Mouse (Mus musculus): ENCODE data around the gene Cldn15. TPM values are rescaled to one million over a fixed set of nuclear protein-coding genes. Genes with fewer than 3 reads are reported as not detected.
A peak's percentile ranks its signal among the peaks of the same experiment; 100 is the strongest.

Cldn15 gene
- polyA plus RNA-seq, 2 experiments = 2.8 to 4.2 TPM

- Histone ChIP-seq H3K9me3 (ENCODE audit: control insufficient read depth, low read length) (no peaks in the 10 kb centered on the region), H3K27me3 (ENCODE audit: control insufficient read depth, insufficient read depth, low read length) (no peaks in the 10 kb centered on the region), H3K4me3 (ENCODE audit: insufficient read depth in 1 of 2, low read depth in 2 of 2, low read length in 2 of 2) (peak within 1 kb of the TSS; percentile 93 to 98), H3K36me3 (replicated peaks; ENCODE audit: control insufficient read depth, insufficient read depth, low read depth) (no peaks in the 10 kb centered on the region), H3K4me2 (ENCODE audit: low read depth) (peak within 1 kb of the TSS; percentile 92), H3K9ac (replicated peaks) (peak within 1 kb of the TSS; percentile 93), H3K27ac (peak within 1 kb of the TSS; percentile 75), H3K4me1 (replicated peaks; ENCODE audit: control insufficient read depth in 2 of 2, insufficient read depth in 2 of 2, low read length in 1 of 2) (peaks cover 0 to 13% of the 10 kb centered on the region in 2 experiments; a peak in 2 of 4 replicates)
- 5% methylated on average over 12 of the region's 12 CpGs for WGBS (ENCODE audit: insufficient replicate concordance)
- ATAC-seq (ENCODE audit: insufficient read depth) = no peak
- no peak for DNase-seq (ENCODE audit: low read depth in 3 of 3, low spot score in 3 of 3)
- TF ChIP-seq CTCF (IDR thresholded peaks at IDR 0.05; ENCODE audit: low read depth) (no peak), EP300 (IDR thresholded peaks at IDR 0.05; ENCODE audit: low read depth) (no peak)
Measured at GRCm38 (mm10) chr5:136987934-136988271, 21.5 kb downstream of the Cldn15 start, which contains the start of gene Znhit1. Gene Znhit1 (minus strand): TSS chr5:136988021.

DNA sequence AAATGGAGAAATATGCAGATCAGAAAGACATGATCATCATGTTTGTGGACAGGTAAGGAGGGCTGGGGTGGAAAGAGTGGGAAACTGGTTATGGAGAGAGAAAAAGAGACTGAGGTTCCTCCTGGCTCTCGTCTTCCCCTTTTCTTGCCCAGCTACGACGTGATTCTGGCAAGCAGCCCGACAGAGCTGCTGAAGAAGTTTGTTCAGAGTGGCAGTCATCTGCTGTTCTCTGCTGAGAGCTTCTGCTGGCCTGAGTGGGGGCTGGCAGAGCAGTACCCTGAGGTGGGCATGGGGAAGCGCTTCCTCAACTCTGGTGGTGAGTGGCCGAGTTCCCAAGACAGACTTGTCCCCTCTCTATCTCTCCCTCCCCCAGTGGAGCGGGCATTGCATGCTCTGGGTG, 22.0 kb downstream of the Cldn15 start:
- H3K4me2 ChIP-seq (ENCODE audit: low read depth) = peak overlapping the region; percentile 92
- TF ChIP-seq CTCF (IDR thresholded peaks at IDR 0.05; ENCODE audit: low read depth) (no peak), EP300 (IDR thresholded peaks at IDR 0.05; ENCODE audit: low read depth) (no peak)
- H3K27ac ChIP-seq = no peak overlapping the region
- peaks cover 0 to 13% of the 10 kb centered on the region in 2 experiments; a peak in 2 of 4 replicates for H3K4me1 ChIP-seq (replicated peaks; ENCODE audit: control insufficient read depth in 2 of 2, insufficient read depth in 2 of 2, low read length in 1 of 2)
- no peaks in the 10 kb centered on the region for H3K9me3 ChIP-seq (ENCODE audit: control insufficient read depth, low read length)
- H3K27me3 ChIP-seq (ENCODE audit: control insufficient read depth, insufficient read depth, low read length) = no peaks in the 10 kb centered on the region
- DNase-seq (ENCODE audit: low read depth in 3 of 3, low spot score in 3 of 3) (no peak), ATAC-seq (ENCODE audit: insufficient read depth) (no peak)
- H3K9ac ChIP-seq (replicated peaks) = no peak overlapping the region
- H3K36me3 ChIP-seq (replicated peaks; ENCODE audit: control insufficient read depth, insufficient read depth, low read depth) = no peaks in the 10 kb centered on the region
- WGBS (ENCODE audit: insufficient replicate concordance) = 55% methylated on average over 7 of the region's 7 CpGs
- peak overlapping the region; percentile 93 to 98; a peak in 3 of 4 replicates for H3K4me3 ChIP-seq (ENCODE audit: insufficient read depth in 1 of 2, low read depth in 2 of 2, low read length in 2 of 2)

DNA sequence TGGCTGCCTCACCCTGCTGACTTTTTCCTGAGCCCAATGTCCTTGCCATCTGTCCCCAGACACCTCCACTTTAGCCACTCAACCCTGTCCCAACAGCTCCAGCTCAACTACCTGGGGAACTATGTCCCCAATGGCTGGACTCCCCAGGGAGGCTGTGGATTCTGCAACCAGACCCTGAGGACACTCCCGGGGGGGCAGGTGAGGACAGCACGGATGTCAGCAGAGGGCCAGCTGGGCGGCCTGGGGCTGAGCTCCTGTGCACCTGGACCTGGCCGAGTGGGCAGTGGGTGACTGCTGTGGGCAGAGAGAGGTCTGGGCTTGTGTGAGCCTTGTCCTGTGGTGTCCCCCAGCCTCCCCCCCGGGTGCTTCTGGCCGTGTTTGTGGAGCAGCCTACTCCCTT, 23.4 kb downstream of the Cldn15 start:
- no peaks in the 10 kb centered on the region for H3K36me3 ChIP-seq (replicated peaks; ENCODE audit: control insufficient read depth, insufficient read depth, low read depth)

GRCm38 (mm10) chr5:136999449-136999848, 33.0 kb downstream of the Cldn15 start:
- no peak overlapping the region for H3K27ac ChIP-seq
- peaks cover 0 to 9% of the 10 kb centered on the region in 2 experiments; a peak in 3 of 4 replicates for H3K4me1 ChIP-seq (replicated peaks; ENCODE audit: control insufficient read depth in 2 of 2, insufficient read depth in 2 of 2, low read length in 1 of 2)
- no peaks in the 10 kb centered on the region for H3K27me3 ChIP-seq (ENCODE audit: control insufficient read depth, insufficient read depth, low read length)
- H3K9ac ChIP-seq (replicated peaks) = no peak overlapping the region
- H3K4me3 ChIP-seq (ENCODE audit: insufficient read depth in 1 of 2, low read depth in 2 of 2, low read length in 2 of 2) = no peak overlapping the region
- no peaks in the 10 kb centered on the region for H3K9me3 ChIP-seq (ENCODE audit: control insufficient read depth, low read length)
- 39% methylated on average over 4 of the region's 5 CpGs for WGBS (ENCODE audit: insufficient replicate concordance)
- TF ChIP-seq CTCF (IDR thresholded peaks at IDR 0.05; ENCODE audit: low read depth) = no peak
- no peak for TF ChIP-seq EP300 (IDR thresholded peaks at IDR 0.05; ENCODE audit: low read depth)
- H3K4me2 ChIP-seq (ENCODE audit: low read depth) = no peak overlapping the region
- no peaks in the 10 kb centered on the region for H3K36me3 ChIP-seq (replicated peaks; ENCODE audit: control insufficient read depth, insufficient read depth, low read depth)
- DNase-seq (ENCODE audit: low read depth in 3 of 3, low spot score in 3 of 3) = no peak
- peak; percentile 33; the same call in 1 of the 2 replicates for ATAC-seq (ENCODE audit: insufficient read depth)

More for the DNA sequence above, 23.4 kb downstream of the Cldn15 start:
- TF ChIP-seq CTCF (IDR thresholded peaks at IDR 0.05; ENCODE audit: low read depth) (no peak), EP300 (IDR thresholded peaks at IDR 0.05; ENCODE audit: low read depth) (no peak)
- H3K4me3 ChIP-seq (ENCODE audit: insufficient read depth in 1 of 2, low read depth in 2 of 2, low read length in 2 of 2) = no peak overlapping the region
- H3K27me3 ChIP-seq (ENCODE audit: control insufficient read depth, insufficient read depth, low read length) = no peaks in the 10 kb centered on the region
- no peak for ATAC-seq (ENCODE audit: insufficient read depth)
- no peak overlapping the region for H3K4me2 ChIP-seq (ENCODE audit: low read depth)
- no peaks in the 10 kb centered on the region for H3K9me3 ChIP-seq (ENCODE audit: control insufficient read depth, low read length)
- 75% methylated on average over 6 of the region's 6 CpGs for WGBS (ENCODE audit: insufficient replicate concordance)
- H3K27ac ChIP-seq = no peak overlapping the region
- no peak for DNase-seq (ENCODE audit: low read depth in 3 of 3, low spot score in 3 of 3)
- H3K9ac ChIP-seq (replicated peaks) = no peak overlapping the region
- peaks cover 0 to 13% of the 10 kb centered on the region in 2 experiments; a peak in 2 of 4 replicates for H3K4me1 ChIP-seq (replicated peaks; ENCODE audit: control insufficient read depth in 2 of 2, insufficient read depth in 2 of 2, low read length in 1 of 2)

DNA sequence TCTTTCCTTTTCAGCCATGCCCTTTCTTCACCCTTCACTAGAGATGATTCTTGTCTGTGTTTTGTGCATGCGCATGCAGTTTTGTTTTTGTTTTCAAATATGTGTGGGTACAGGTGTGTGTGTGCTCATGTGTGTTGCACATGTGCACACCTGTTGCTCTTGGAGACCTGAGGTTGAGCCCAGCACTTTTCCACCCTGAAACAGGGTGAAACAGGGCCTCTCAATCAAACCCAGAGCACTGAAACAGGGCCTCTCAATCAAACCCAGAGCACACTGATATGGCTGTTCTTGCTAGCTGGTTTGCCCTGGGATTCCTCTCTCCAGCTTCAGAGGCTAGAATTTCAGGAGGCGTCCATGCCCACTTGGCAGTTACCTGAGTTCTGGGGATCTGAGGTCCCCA, 34.2 kb downstream of the Cldn15 start:
- Histone ChIP-seq H3K36me3 (replicated peaks; ENCODE audit: control insufficient read depth, insufficient read depth, low read depth) (no peaks in the 10 kb centered on the region), H3K9me3 (ENCODE audit: control insufficient read depth, low read length) (no peaks in the 10 kb centered on the region), H3K27me3 (ENCODE audit: control insufficient read depth, insufficient read depth, low read length) (no peaks in the 10 kb centered on the region), H3K9ac (replicated peaks) (no peak overlapping the region), H3K27ac (no peak overlapping the region), H3K4me1 (replicated peaks; ENCODE audit: control insufficient read depth in 2 of 2, insufficient read depth in 2 of 2, low read length in 1 of 2) (peaks cover 0 to 9% of the 10 kb centered on the region in 2 experiments; a peak in 3 of 4 replicates), H3K4me3 (ENCODE audit: insufficient read depth in 1 of 2, low read depth in 2 of 2, low read length in 2 of 2) (no peak overlapping the region), H3K4me2 (ENCODE audit: low read depth) (no peak overlapping the region)
- 81% methylated on average over 2 of the region's 2 CpGs for WGBS (ENCODE audit: insufficient replicate concordance)
- ATAC-seq (ENCODE audit: insufficient read depth) = no peak
- TF ChIP-seq EP300 (IDR thresholded peaks at IDR 0.05; ENCODE audit: low read depth) (no peak), CTCF (IDR thresholded peaks at IDR 0.05; ENCODE audit: low read depth) (no peak)
- no peak for DNase-seq (ENCODE audit: low read depth in 3 of 3, low spot score in 3 of 3)
